Mouse (Mus musculus): ENCODE measurements at regions not wholly inside any gene's neighbourhood (a gene's known extent, or its start where the extent isn't known, plus 50 kb on each side); places are given as distances from the start of the nearest gene placed in this dataset.

- no peak for TF ChIP-seq CTCF (IDR thresholded peaks at IDR 0.05)
- TF ChIP-seq EP300 (IDR thresholded peaks at IDR 0.05): no peak
Measured at GRCm38 (mm10) chr6:51215371-51215770, 217.1 kb upstream of the Nfe2l3 start.

Data from lung, postnatal 0 days (tissue).